Mouse (Mus musculus) lung, adult 2 months (tissue): ENCODE data around the gene Thap2.

Experiments used
- CTCF ChIP-seq: fragments of 200-500 bp; IDR thresholded peaks from 2 replicates; pipeline ENCODE4 v1.5.1; 2011; ENCODE audit warnings: mild to moderate bottlenecking, low read length, control low read depth; ENCODE audit not compliant: insufficient read depth
- POLR2A ChIP-seq: fragments of 200-500 bp; IDR thresholded peaks from 2 replicates; pipeline ENCODE4 v1.6.1; 2011; ENCODE audit warnings: low read depth, mild to moderate bottlenecking, control low read depth, low read length, borderline replicate concordance; ENCODE audit errors: extremely low read depth

- no peak for TF ChIP-seq CTCF
- no peak for TF ChIP-seq POLR2A
These were observed 29.3 kb upstream of the Thap2 start for GRCm38 (mm10) chr10:115413496-115413895.
